Mouse (Mus musculus): Measurements from ENCODE around the gene Aldoc. TPM values are rescaled to one million over a fixed set of nuclear protein-coding genes. Genes with fewer than 3 reads are reported as not detected.

The Aldoc gene
- polyA plus RNA-seq, 1 experiment from 2014 or later: 9.3 TPM

GRCm38 (mm10) chr11:78364103-78364502 is 41.3 kb downstream of the Aldoc start:
- H3K27ac ChIP-seq (ENCODE audit: low read depth, low read length): peak overlapping the region; percentile 86
- no peaks in the 10 kb centered on the region for H3K27me3 ChIP-seq (replicated peaks; ENCODE audit: control insufficient read depth, insufficient read depth, low read length)
- H3K4me3 ChIP-seq (ENCODE audit: low read depth, low read length): no peak overlapping the region
- 0 out of 2 replicates have a peak overlapping the region, but pooled peaks have one; percentile 30 for H3K4me2 ChIP-seq (replicated peaks; ENCODE audit: low read depth)
- no peaks in the 10 kb centered on the region for H3K9me3 ChIP-seq (ENCODE audit: control insufficient read depth)
- peaks cover 14% of the 10 kb centered on the region for H3K4me1 ChIP-seq (replicated peaks; ENCODE audit: control insufficient read depth, insufficient read depth, low read length)
- no peaks in the 10 kb centered on the region for H3K36me3 ChIP-seq (ENCODE audit: control insufficient read depth, insufficient read depth)
- no peak overlapping the region for H3K9ac ChIP-seq (ENCODE audit: low read depth, low read length)
- WGBS: 22% methylated on average over 8 of the region's 8 CpGs
- peak; percentile 80 for ATAC-seq
- no peak for TF ChIP-seq CTCF (IDR thresholded peaks at IDR 0.05; ENCODE audit: low read depth)

DNA sequence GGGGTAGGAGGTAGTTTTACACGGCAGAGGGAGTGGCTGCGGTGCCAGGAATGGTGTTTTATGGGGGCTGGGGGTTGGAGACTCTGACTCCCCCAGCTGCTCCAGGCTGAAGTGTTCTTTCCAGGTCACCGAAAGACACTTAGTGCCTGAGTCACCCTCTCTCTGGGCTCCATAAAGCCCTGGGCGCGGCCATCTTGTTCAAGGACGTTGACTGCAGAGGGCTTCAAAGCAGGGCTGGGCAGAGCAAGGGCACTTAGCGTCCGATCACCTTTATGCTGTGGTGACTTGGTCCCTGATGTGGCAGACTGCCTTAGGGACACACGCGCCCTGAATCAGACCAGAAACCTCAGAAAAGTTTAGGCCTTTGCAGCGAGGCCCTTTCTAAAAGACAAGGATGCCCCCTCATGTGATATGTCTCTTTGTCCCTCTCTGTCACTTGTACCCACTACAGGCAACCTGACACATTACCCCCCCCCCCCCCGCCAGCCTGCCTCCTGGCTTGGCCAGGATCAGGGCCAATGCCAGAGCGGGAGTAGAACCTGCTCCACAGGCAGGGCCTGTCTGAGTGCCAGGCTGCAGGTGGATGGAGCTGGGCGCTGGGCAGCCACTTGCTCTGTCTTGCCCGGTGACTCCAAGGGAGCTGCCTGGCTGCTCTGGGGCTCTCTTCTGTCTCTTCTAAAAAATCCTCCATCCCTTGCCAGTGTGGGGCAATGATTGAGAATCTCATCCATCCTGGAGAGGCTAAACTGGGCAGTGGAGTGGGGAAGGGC is 44.9 kb downstream of the Aldoc start:
- H3K9ac ChIP-seq (ENCODE audit: low read depth, low read length): no peak overlapping the region
- no peak for ATAC-seq

DNA sequence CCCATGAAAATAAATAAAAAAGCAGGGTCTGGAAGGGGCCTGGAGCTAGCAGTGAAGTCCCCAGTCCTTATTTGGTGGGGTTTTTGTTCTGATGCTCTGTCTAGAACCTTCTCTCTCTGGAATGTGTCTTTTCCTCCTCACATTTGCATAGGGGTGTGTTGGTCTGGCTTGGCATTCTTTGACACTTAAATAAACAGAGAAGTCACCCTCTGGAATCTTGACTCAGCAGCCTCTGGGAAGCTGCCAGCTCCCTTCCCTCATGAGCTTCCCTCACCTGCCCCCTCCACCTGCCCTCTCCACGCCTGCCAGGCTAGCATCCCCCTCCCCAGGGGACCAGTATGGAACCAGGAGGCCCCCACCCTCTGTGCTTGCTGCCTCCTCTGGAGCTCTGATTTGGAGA is 47.6 kb downstream of the Aldoc start:
- no peaks in the 10 kb centered on the region for H3K36me3 ChIP-seq (ENCODE audit: control insufficient read depth, insufficient read depth)
- H3K27me3 ChIP-seq (replicated peaks; ENCODE audit: control insufficient read depth, insufficient read depth, low read length): no peaks in the 10 kb centered on the region
- H3K9ac ChIP-seq (ENCODE audit: low read depth, low read length): no peak overlapping the region
- TF ChIP-seq CTCF (IDR thresholded peaks at IDR 0.05; ENCODE audit: low read depth): no peak
- H3K9me3 ChIP-seq (ENCODE audit: control insufficient read depth): no peaks in the 10 kb centered on the region
- WGBS: 38% methylated on average over 1 of the region's 1 CpGs
- H3K27ac ChIP-seq (ENCODE audit: low read depth, low read length): no peak overlapping the region
- no peak overlapping the region for H3K4me3 ChIP-seq (ENCODE audit: low read depth, low read length)
- H3K4me2 ChIP-seq (replicated peaks; ENCODE audit: low read depth): no peak overlapping the region
- ATAC-seq: no peak
- H3K4me1 ChIP-seq (replicated peaks; ENCODE audit: control insufficient read depth, insufficient read depth, low read length): 0 out of 2 replicates have a peak, but pooled peaks cover 3% of the 10 kb centered on the region

More for the DNA sequence above, 44.9 kb downstream of the Aldoc start:
- no peak overlapping the region for H3K4me2 ChIP-seq (replicated peaks; ENCODE audit: low read depth)
- H3K36me3 ChIP-seq (ENCODE audit: control insufficient read depth, insufficient read depth): no peaks in the 10 kb centered on the region
- H3K4me1 ChIP-seq (replicated peaks; ENCODE audit: control insufficient read depth, insufficient read depth, low read length): peaks cover 14% of the 10 kb centered on the region
- no peaks in the 10 kb centered on the region for H3K27me3 ChIP-seq (replicated peaks; ENCODE audit: control insufficient read depth, insufficient read depth, low read length)
- no peak overlapping the region for H3K27ac ChIP-seq (ENCODE audit: low read depth, low read length)
- TF ChIP-seq CTCF (IDR thresholded peaks at IDR 0.05; ENCODE audit: low read depth): no peak
- no peak overlapping the region for H3K4me3 ChIP-seq (ENCODE audit: low read depth, low read length)
- H3K9me3 ChIP-seq (ENCODE audit: control insufficient read depth): no peaks in the 10 kb centered on the region
- WGBS: 64% methylated on average over 15 of the region's 15 CpGs

DNA sequence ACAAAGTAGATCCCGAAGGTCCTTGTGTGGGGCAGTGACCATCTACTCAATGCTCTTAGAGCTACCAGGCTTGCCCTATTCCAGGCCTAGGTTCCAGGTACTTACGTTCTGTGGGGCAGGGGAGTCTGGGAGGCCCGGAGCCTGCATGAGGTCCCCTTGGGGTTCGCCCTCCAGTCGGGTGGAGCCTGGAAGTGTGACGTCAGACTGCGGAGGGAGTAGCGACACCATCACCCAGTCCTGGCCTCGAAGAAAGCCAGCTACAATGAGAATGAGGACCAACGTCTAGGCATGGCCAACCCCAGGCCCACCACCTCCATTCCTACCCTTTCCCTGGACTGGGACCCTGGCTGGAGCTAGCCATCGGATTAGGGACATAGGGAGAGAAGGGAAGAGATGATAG is 48.9 kb downstream of the Aldoc start:
- Histone ChIP-seq H3K27ac (ENCODE audit: low read depth, low read length) (no peak overlapping the region), H3K4me3 (ENCODE audit: low read depth, low read length) (no peak overlapping the region), H3K4me1 (replicated peaks; ENCODE audit: control insufficient read depth, insufficient read depth, low read length) (0 out of 2 replicates have a peak, but pooled peaks cover 3% of the 10 kb centered on the region), H3K27me3 (replicated peaks; ENCODE audit: control insufficient read depth, insufficient read depth, low read length) (no peaks in the 10 kb centered on the region), H3K4me2 (replicated peaks; ENCODE audit: low read depth) (no peak overlapping the region), H3K9ac (ENCODE audit: low read depth, low read length) (no peak overlapping the region), H3K9me3 (ENCODE audit: control insufficient read depth) (no peaks in the 10 kb centered on the region), H3K36me3 (ENCODE audit: control insufficient read depth, insufficient read depth) (no peaks in the 10 kb centered on the region)
- TF ChIP-seq CTCF (IDR thresholded peaks at IDR 0.05; ENCODE audit: low read depth): no peak
- ATAC-seq: no peak
- WGBS: 95% methylated on average over 11 of the region's 11 CpGs

DNA sequence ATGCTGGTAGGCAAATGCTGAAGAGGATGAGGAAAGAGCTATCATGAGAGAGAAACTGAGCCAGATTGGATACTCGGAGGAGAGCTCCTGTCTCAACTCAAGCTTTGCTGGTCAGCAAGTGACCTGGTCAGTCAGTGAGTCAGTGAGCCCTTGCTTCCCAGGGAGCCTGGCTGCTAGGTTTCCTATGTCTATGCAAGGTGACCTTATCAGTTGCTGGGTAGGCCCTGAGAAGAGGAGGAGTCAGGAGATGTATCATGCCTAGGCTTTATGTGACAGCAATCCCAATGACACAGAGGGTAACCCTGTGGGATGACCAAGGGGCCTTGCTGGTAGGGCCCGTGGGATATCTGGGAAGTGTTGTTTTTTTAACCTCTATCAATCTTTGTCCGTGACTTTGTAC is 49.4 kb downstream of the Aldoc start:
- no peaks in the 10 kb centered on the region for H3K9me3 ChIP-seq (ENCODE audit: control insufficient read depth)
- H3K36me3 ChIP-seq (ENCODE audit: control insufficient read depth, insufficient read depth): no peaks in the 10 kb centered on the region
- no peak overlapping the region for H3K9ac ChIP-seq (ENCODE audit: low read depth, low read length)
- no peak overlapping the region for H3K27ac ChIP-seq (ENCODE audit: low read depth, low read length)
- H3K4me3 ChIP-seq (ENCODE audit: low read depth, low read length): no peak overlapping the region
- WGBS: 67% methylated on average over 3 of the region's 3 CpGs
- ATAC-seq: peak; percentile 34; the same call in 1 of the 2 replicates
- 0 out of 2 replicates have a peak, but pooled peaks cover 3% of the 10 kb centered on the region for H3K4me1 ChIP-seq (replicated peaks; ENCODE audit: control insufficient read depth, insufficient read depth, low read length)
- TF ChIP-seq CTCF (IDR thresholded peaks at IDR 0.05; ENCODE audit: low read depth): no peak
- H3K4me2 ChIP-seq (replicated peaks; ENCODE audit: low read depth): no peak overlapping the region
- H3K27me3 ChIP-seq (replicated peaks; ENCODE audit: control insufficient read depth, insufficient read depth, low read length): no peaks in the 10 kb centered on the region

DNA sequence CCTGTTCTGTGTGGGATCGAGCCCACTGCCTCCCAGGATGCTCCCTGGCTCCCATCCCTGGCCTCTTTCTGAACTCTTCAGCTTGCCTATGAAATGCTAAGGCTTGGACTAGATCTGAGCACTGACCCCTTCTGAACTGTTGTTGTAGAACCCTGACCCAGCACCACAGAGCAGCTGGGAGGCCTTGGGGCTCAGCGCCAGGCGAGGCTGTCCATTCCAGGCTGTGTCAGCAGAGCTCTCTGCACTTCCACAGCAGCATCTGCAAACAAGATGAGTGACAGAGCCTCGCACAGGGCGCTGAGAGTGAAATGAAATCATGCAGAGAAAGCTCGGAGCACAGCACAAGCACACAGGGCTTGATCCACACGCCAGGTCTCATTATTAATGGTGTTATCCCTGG is 49.8 kb downstream of the Aldoc start:
- Histone ChIP-seq H3K27ac (ENCODE audit: low read depth, low read length) (no peak overlapping the region), H3K9ac (ENCODE audit: low read depth, low read length) (no peak overlapping the region), H3K4me3 (ENCODE audit: low read depth, low read length) (no peak overlapping the region), H3K27me3 (replicated peaks; ENCODE audit: control insufficient read depth, insufficient read depth, low read length) (no peaks in the 10 kb centered on the region), H3K36me3 (ENCODE audit: control insufficient read depth, insufficient read depth) (no peaks in the 10 kb centered on the region), H3K9me3 (ENCODE audit: control insufficient read depth) (no peaks in the 10 kb centered on the region), H3K4me1 (replicated peaks; ENCODE audit: control insufficient read depth, insufficient read depth, low read length) (no peaks in the 10 kb centered on the region), H3K4me2 (replicated peaks; ENCODE audit: low read depth) (no peak overlapping the region)
- TF ChIP-seq CTCF (IDR thresholded peaks at IDR 0.05; ENCODE audit: low read depth): no peak
- 35% methylated on average over 7 of the region's 7 CpGs for WGBS
- no peak for ATAC-seq

Data from intestine, postnatal 0 days (tissue).